Mouse (Mus musculus) inflammation-experienced regulatory T-cells, adult 6 months (primary cell): ENCODE measurements around the gene Gm20721. TPM values are rescaled to one million over a fixed set of nuclear protein-coding genes. Genes with fewer than 3 reads are reported as not detected.

Source experiments
- ATAC-seq: one replicate; pipeline ENCODE4 v1.8.0; 2017
- polyA plus RNA-seq, 3 experiments: library from polyadenylated mRNA; unstranded; fragments of 100-300 nt; shearing (Covaris generic); gene quantifications; one replicate each; pipeline ENCODE4 v1.2.1; 2017

Gene Gm20721
- polyA plus RNA-seq, 3 experiments from 2014 or later = not detected

GRCm38 (mm10) chr2:174295900-174296465 lies 50.5 kb downstream of the Gm20721 start:
- no peak for ATAC-seq

- peak; percentile 75 for ATAC-seq
Measured at GRCm38 (mm10) chr2:174295175-174295899, 51.2 kb downstream of the Gm20721 start.

- no peak for ATAC-seq
Measured at GRCm38 (mm10) chr2:174294457-174294856, 52.1 kb downstream of the Gm20721 start.

- no peak for ATAC-seq
Measured at GRCm38 (mm10) chr2:174291662-174292030, 54.9 kb downstream of the Gm20721 start.

GRCm38 (mm10) chr2:174291029-174291661 lies 55.4 kb downstream of the Gm20721 start:
- ATAC-seq = no peak

GRCm38 (mm10) chr2:174288673-174289430 lies 57.7 kb downstream of the Gm20721 start:
- no peak for ATAC-seq

- no peak for ATAC-seq
Measured at GRCm38 (mm10) chr2:174287921-174288320, 58.6 kb downstream of the Gm20721 start.

- ATAC-seq = no peak
Measured at GRCm38 (mm10) chr2:174285921-174286470, 60.5 kb downstream of the Gm20721 start.

- ATAC-seq = no peak
Measured at GRCm38 (mm10) chr2:174284807-174285457, 61.6 kb downstream of the Gm20721 start.

GRCm38 (mm10) chr2:174284011-174284410 lies 62.5 kb downstream of the Gm20721 start, which contains the start of gene Gnas:
Gnas (plus strand) TSS chr2:174284320.
- no peak for ATAC-seq

- ATAC-seq = no peak
Measured at GRCm38 (mm10) chr2:174283341-174283740, 63.2 kb downstream of the Gm20721 start.

Other genes with a start within 250 kb of the Gm20721 start
- 10 to 100 TPM; 18.6 to 29.0 (median 24.8) TPM for gene Npepl1, start 236.4 kb downstream of the Gm20721 start, polyA plus RNA-seq
- gene Gnas, start 62.4 kb downstream of the Gm20721 start, polyA plus RNA-seq = 100 to 1,000 TPM; 121 to 127 (median 126) TPM
- 10 to 100 TPM; 47.4 to 61.1 (median 53.4) TPM for gene Nelfcd, start 69.1 kb upstream of the Gm20721 start, polyA plus RNA-seq
- 100 to 1,000 TPM in 2 of 3 experiments, 10 to 100 TPM in 1; 96.3 to 113 (median 109) TPM for gene Ctsz, start 92.3 kb upstream of the Gm20721 start, polyA plus RNA-seq
- gene Tubb1, start 104.0 kb upstream of the Gm20721 start, polyA plus RNA-seq = under 1 TPM in 1 of 3 experiments, not detected in 2; 0.25 TPM
- gene Atp5e, start 117.4 kb upstream of the Gm20721 start, polyA plus RNA-seq = 100 to 1,000 TPM; 583 to 771 (median 610) TPM
- 100 to 1,000 TPM in 1 of 3 experiments, 10 to 100 TPM in 2; 69.4 to 146 (median 73.1) TPM for gene Prelid3b, start 126.4 kb upstream of the Gm20721 start, polyA plus RNA-seq